Mouse (Mus musculus) forebrain, embryonic 12.5 days (tissue): ENCODE data around the gene Raf1. TPM values are rescaled to one million over a fixed set of nuclear protein-coding genes. Genes with fewer than 3 reads are reported as not detected.
"Not testable (repeated sequence)": the region's sequence is repeated elsewhere in the genome, so short reads cannot be mapped to it uniquely, and the experiment has no call there.

Source experiments
- ATAC-seq: fragments of 200-750 bp; cut with Nextera tagmentation; 2 replicates; pipeline ENCODE4 v1.8.0; 2017; ENCODE audit warnings: moderate TSS enrichment; ENCODE audit not compliant: low FRiP score
- H3K27ac ChIP-seq: fragments of 300-500 bp; sonication (generic); 2 replicates; pipeline ENCODE4 v1.5.1; 2016; ENCODE audit warnings: mild to moderate bottlenecking
- H3K27me3 ChIP-seq: fragments of 300-500 bp; sonication (generic); 2 replicates; pipeline ENCODE4 v1.6.1; 2016; ENCODE audit warnings: mild to moderate bottlenecking
- H3K36me3 ChIP-seq: fragments of 300-500 bp; sonication (generic); replicated peaks from 2 replicates; pipeline ENCODE4 v1.6.1; 2016; ENCODE audit warnings: mild to moderate bottlenecking
- H3K4me1 ChIP-seq: fragments of 300-500 bp; sonication (generic); 2 replicates; pipeline ENCODE4 v1.6.1; 2016
- H3K4me2 ChIP-seq: fragments of 300-500 bp; sonication (generic); 2 replicates; pipeline ENCODE4 v1.6.1; 2016; ENCODE audit warnings: mild to moderate bottlenecking, moderate library complexity
- H3K4me3 ChIP-seq: fragments of 300-500 bp; sonication (generic); replicated peaks from 2 replicates; pipeline ENCODE4 v1.5.1; 2016; ENCODE audit warnings: mild to moderate bottlenecking
- H3K9ac ChIP-seq: fragments of 300-500 bp; sonication (generic); 2 replicates; pipeline ENCODE4 v1.6.1; 2016; ENCODE audit warnings: mild to moderate bottlenecking
- H3K9me3 ChIP-seq: fragments of 300-500 bp; sonication (generic); 2 replicates; pipeline ENCODE4 v1.6.1; 2016
- WGBS: fragments of 180-500 bp; shearing (Covaris S2); methylation state at CpG from one replicate; pipeline ENCODE4 v1.1.7; 2016; 5-methylcytosine and 5-hydroxymethylcytosine counted together
- polyA plus RNA-seq: library from polyadenylated mRNA; unstranded; fragments of >200 nt; fragmentation: Nextera tagmentation; extraction: Ambion mirVana; gene quantifications from 2 replicates; pipeline ENCODE4 v1.2.1, GENCODE M21; 2016

The Raf1 gene
- polyA plus RNA-seq, 1 experiment from 2014 or later = 156 TPM

DNA sequence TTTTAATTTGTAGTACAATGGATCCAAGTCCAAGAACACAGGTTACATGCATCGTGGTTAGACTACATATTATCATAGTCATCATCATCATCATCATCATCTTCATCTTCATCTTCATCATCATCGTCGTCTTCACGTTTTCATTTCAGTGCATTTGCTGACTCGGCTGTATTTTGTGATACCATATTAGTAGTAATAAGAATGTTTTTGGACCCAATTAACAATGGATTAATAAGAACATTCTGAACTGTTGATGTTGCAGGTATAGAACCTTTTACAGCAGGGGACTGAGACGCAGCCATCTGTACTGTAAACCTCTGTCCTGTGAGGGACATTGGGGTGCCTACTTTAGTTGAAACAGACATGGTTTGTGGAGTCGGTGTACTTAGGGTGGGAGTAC is 38.2 kb downstream of the Raf1 start:
- not testable (repeated sequence) for H3K4me1 ChIP-seq, H3K27me3 ChIP-seq, H3K9ac ChIP-seq, H3K4me2 ChIP-seq, H3K4me3 ChIP-seq, ATAC-seq, H3K9me3 ChIP-seq, H3K27ac ChIP-seq
- WGBS = 97% methylated on average over 7 of the region's 7 CpGs
- peaks cover 68% of the 10 kb centered on the region for H3K36me3 ChIP-seq

DNA sequence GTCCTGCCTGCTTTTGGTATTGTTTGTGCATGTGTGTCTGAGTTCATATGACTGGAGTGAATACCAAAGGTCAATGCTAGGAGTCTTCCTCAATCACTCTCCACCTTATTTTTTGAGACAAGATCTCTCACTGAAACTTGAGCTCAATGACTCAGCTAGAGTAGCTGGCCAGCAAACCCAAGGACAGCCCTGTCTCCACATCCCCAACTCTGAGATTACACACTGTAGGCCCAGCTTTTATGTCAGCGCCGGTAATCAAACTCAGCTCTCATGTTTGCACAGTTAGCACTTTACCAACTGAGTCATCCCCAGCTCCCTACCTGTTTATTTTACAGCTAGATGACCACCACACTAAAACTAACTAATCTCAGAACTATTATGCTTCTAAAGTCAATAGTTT is 42.4 kb downstream of the Raf1 start:
- no peak for ATAC-seq
- H3K36me3 ChIP-seq = peaks cover 86% of the 10 kb centered on the region
- WGBS = 94% methylated on average over 2 of the region's 2 CpGs

DNA sequence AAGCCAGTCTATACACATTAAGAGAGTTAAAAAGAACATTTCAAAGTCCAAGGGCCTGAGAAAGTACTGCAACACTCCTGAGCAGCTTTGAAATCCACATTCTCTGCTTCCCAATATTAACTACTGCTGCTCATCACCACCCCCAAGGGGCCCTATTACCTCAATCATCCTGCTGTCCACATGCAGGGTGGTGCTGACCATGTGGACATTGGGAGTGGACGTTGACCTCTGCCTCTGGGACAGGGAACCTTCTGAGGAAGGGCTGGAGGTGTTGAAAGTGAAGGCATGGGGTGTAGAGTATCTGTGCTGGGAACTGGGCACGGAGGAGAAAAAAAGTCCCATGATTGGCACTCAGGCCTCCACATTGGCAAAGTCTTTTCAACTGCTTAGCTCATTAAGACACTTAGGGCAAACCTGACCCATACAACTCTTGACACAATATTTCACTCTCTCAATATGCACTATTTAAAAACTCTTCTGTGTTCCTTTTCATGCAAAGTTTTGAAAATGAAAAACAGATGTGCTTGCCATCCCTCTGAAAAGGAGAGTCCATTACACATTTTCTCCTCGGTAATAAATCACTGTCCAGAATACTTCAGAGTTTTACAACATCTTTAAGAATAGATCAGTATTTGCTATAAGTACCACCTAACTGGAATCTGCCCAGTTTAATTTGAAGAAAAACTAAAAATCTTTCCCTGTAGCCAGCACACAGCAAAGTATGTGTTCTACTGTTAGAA is 45.2 kb downstream of the Raf1 start:
- Histone ChIP-seq H3K9ac (no peak overlapping the region), H3K36me3 (peaks cover 90% of the 10 kb centered on the region), H3K4me2 (no peak overlapping the region), H3K27ac (no peak overlapping the region), H3K4me3 (no peak overlapping the region), H3K4me1 (no peaks in the 10 kb centered on the region), H3K27me3 (no peaks in the 10 kb centered on the region), H3K9me3 (no peaks in the 10 kb centered on the region)
- no peak for ATAC-seq
- WGBS = 86% methylated on average over 3 of the region's 3 CpGs

More for the DNA sequence above, 42.4 kb downstream of the Raf1 start:
- Histone ChIP-seq H3K4me3 (no peak overlapping the region), H3K27ac (no peak overlapping the region), H3K27me3 (no peaks in the 10 kb centered on the region), H3K9ac (no peak overlapping the region), H3K9me3 (no peaks in the 10 kb centered on the region), H3K4me1 (no peaks in the 10 kb centered on the region), H3K4me2 (no peak overlapping the region)

DNA sequence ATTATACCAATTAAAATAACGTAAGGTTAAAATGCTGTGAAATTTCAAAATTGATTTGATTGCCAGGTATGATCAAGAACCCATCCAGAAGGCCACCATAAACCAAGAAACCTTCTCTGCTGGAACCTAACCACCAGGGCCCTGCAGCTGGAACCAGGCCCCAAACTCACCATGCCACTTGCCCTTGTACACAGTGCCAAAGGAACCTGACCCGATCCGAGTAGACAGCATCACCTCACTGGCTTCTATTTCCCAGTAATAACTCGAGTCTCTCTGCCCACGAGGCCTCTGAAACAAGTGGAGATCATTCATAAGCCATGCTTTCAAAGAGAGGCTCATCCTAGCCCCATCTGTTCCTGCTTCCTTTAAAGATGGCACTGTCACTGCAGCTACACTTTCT is 50.3 kb downstream of the Raf1 start:
- Histone ChIP-seq H3K4me1 (no peaks in the 10 kb centered on the region), H3K9ac (no peak overlapping the region), H3K27me3 (no peaks in the 10 kb centered on the region), H3K27ac (no peak overlapping the region), H3K4me3 (no peak overlapping the region), H3K36me3 (peaks cover 93% of the 10 kb centered on the region), H3K4me2 (no peak overlapping the region), H3K9me3 (no peaks in the 10 kb centered on the region)
- ATAC-seq = no peak
- 97% methylated on average over 5 of the region's 5 CpGs for WGBS

DNA sequence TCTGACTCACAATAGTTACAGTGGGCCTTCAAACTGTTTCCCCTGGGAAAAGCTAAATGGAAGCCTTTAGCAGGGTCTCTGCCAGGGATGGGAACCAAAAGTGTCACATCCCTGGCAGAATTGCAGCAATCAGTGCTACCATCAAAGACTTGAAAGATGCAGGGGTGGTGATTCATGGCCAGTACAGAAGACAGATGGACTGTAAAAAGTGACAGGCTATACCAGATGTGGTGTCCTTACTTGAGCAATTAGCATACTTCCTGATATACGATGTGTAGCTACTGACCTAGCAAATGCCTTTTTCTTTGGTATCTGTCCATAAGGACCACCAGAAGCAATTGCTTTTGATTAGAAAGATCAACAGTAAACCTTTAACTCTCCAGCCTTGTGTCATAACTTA is 55.5 kb downstream of the Raf1 start:
- Histone ChIP-seq H3K4me1 (no peaks in the 10 kb centered on the region), H3K27me3 (no peaks in the 10 kb centered on the region), H3K4me3 (no peak overlapping the region), H3K36me3 (peaks cover 99% of the 10 kb centered on the region), H3K9me3 (no peaks in the 10 kb centered on the region), H3K4me2 (no peak overlapping the region), H3K9ac (no peak overlapping the region), H3K27ac (no peak overlapping the region)
- 97% methylated on average over 1 of the region's 1 CpGs for WGBS
- no peak for ATAC-seq

DNA sequence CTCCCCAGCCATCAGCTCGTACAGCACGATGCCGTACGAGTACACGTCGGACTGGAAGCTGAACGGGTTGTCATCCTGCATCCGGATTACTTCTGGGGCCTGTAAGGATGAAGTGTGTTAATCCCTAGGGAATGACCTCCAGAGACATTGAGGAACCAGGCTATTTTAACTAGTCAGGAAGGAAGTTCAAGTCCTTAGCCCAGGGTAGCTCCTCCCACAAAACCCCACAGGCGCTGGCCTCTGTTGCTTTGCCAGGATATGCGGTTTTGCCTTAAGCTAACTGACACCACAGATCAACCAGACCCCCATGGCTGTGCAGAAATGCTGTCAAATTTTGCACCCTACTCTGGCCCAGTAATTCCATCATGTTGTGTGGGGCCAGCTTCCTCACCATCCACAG is 56.6 kb downstream of the Raf1 start:
- H3K9me3 ChIP-seq = no peaks in the 10 kb centered on the region
- H3K9ac ChIP-seq = no peak overlapping the region
- H3K4me2 ChIP-seq = no peak overlapping the region
- 95% methylated on average over 10 of the region's 10 CpGs for WGBS
- no peaks in the 10 kb centered on the region for H3K4me1 ChIP-seq
- no peaks in the 10 kb centered on the region for H3K27me3 ChIP-seq
- H3K36me3 ChIP-seq = peaks cover 99% of the 10 kb centered on the region
- no peak for ATAC-seq
- no peak overlapping the region for H3K27ac ChIP-seq
- H3K4me3 ChIP-seq = no peak overlapping the region

DNA sequence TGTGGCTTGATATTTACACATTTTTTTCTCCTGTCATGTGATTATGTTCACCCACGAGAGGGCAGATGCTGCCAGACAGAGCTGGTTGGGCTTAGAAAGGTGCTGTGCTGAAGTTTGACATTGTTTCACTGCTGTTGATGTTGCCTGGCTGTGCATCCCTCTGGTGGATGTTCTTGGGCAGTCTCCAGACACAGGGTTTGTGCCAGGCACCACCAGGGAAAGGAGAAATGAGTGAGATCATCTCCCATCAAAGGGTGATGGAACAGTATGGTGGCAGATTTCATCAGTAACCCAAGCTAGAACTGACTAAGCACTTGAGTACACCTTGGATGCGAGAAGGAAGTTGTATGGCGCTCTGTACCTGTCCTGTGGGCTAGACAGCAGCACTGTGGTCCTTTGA is 60.5 kb downstream of the Raf1 start:
- Histone ChIP-seq H3K27ac (no peak overlapping the region), H3K9ac (no peak overlapping the region), H3K27me3 (no peaks in the 10 kb centered on the region), H3K4me1 (no peaks in the 10 kb centered on the region), H3K4me2 (no peak overlapping the region), H3K9me3 (no peaks in the 10 kb centered on the region), H3K36me3 (peaks cover 96% of the 10 kb centered on the region), H3K4me3 (no peak overlapping the region)
- ATAC-seq = no peak
- WGBS = 92% methylated on average over 3 of the region's 3 CpGs

DNA sequence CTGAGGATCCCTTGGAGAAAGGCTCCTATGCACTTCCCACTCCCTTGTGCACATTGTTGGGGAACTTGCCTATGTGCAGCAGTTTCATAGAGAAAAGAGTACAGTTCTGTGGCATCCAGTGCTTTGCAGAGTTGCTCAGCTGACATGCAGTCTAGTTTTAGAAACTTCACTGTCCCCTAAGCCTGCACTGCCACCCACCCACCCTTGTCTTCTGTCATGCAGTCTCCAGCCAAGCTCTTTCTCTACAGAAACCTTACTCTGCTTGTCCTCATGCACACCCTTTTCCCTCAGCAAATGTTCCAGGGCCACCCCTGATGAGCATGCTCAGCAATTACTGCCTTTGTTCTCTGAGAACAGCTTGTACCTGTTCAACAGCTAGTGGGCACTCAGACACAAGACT is 62.6 kb downstream of the Raf1 start:
- H3K4me3 ChIP-seq = no peak overlapping the region
- no peaks in the 10 kb centered on the region for H3K9me3 ChIP-seq
- no peaks in the 10 kb centered on the region for H3K27me3 ChIP-seq
- no peak for ATAC-seq
- H3K4me2 ChIP-seq = no peak overlapping the region
- no peak overlapping the region for H3K9ac ChIP-seq
- H3K36me3 ChIP-seq = peaks cover 90% of the 10 kb centered on the region
- no peak overlapping the region for H3K27ac ChIP-seq
- no peaks in the 10 kb centered on the region for H3K4me1 ChIP-seq

DNA sequence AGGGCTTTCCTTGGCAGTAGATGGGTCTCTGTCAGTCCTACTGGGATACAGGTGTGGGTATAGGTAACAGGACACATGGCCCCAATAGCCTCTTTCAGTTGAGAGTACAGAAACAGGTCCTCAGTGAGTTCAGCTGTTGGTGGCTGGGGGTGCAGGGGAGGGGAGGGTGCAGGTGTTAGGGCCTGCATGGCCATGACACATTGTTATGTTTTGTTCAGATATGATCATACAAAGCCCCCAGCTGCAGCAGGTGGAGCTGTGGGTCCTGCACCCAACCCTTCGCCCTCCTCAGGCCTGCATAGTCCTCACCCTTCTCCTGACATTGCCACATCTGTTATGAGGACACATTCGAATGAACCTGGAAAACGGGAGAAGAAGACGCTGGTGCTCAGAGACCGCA is 66.1 kb downstream of the Raf1 start:
- H3K27ac ChIP-seq = no peak overlapping the region
- WGBS = 94% methylated on average over 5 of the region's 5 CpGs
- no peak overlapping the region for H3K4me3 ChIP-seq
- 0 out of 2 replicates have a peak, but pooled peaks cover 5% of the 10 kb centered on the region for H3K4me1 ChIP-seq
- no peaks in the 10 kb centered on the region for H3K27me3 ChIP-seq
- ATAC-seq = no peak
- no peaks in the 10 kb centered on the region for H3K9me3 ChIP-seq
- H3K36me3 ChIP-seq = peaks cover 55% of the 10 kb centered on the region
- H3K9ac ChIP-seq = no peak overlapping the region
- H3K4me2 ChIP-seq = no peak overlapping the region

DNA sequence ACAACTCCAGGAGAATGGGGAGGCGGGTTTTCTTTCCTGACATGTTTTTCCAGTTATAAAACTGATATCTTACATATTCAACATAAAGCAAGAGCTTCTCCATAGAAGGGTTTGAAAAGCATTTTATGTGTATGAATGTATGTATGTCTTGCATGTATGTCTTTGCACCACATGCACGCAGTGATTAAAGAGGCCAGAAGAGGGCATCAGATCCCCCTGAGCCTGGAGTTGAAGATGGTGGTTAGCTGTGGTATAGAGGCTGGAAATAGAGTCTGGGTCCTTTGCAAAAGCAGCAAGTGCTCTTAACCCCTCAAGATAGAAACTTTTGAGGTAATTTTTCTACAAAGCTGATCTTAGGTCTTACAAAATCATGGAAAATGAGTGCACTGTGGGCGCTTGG is 67.3 kb downstream of the Raf1 start:
- Histone ChIP-seq H3K36me3 (peaks cover 43% of the 10 kb centered on the region), H3K4me1 (0 out of 2 replicates have a peak, but pooled peaks cover 5% of the 10 kb centered on the region), H3K4me2 (no peak overlapping the region), H3K27ac (no peak overlapping the region), H3K9me3 (no peaks in the 10 kb centered on the region), H3K27me3 (no peaks in the 10 kb centered on the region), H3K9ac (no peak overlapping the region), H3K4me3 (no peak overlapping the region)
- no peak for ATAC-seq
- WGBS = 65% methylated on average over 3 of the region's 3 CpGs

DNA sequence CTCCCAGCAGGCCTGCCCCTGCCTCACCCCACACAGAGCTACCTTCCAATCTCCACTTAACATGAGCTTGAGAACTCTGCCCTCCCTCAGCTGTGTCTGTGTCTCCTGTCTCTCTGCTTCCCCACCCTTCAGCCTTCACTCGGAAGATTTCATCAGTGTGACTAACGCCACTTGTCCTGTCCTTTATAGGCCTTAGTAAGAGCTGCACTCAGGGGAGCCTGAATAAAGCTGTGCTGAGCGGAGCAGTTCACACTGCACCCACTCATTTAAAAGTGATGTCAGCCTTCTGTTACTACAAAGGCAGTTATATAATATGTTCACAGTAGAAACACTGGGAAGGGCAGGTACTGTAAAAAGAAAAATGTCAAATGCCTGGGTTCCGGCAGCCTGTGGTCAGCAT is 69.0 kb downstream of the Raf1 start:
- H3K4me3 ChIP-seq = no peak overlapping the region
- no peak for ATAC-seq
- H3K9me3 ChIP-seq = no peaks in the 10 kb centered on the region
- no peak overlapping the region for H3K27ac ChIP-seq
- H3K36me3 ChIP-seq = peaks cover 28% of the 10 kb centered on the region
- no peak overlapping the region for H3K4me2 ChIP-seq
- peaks cover 14% of the 10 kb centered on the region for H3K4me1 ChIP-seq
- no peak overlapping the region for H3K9ac ChIP-seq
- WGBS = 75% methylated on average over 4 of the region's 4 CpGs
- H3K27me3 ChIP-seq = no peaks in the 10 kb centered on the region

DNA sequence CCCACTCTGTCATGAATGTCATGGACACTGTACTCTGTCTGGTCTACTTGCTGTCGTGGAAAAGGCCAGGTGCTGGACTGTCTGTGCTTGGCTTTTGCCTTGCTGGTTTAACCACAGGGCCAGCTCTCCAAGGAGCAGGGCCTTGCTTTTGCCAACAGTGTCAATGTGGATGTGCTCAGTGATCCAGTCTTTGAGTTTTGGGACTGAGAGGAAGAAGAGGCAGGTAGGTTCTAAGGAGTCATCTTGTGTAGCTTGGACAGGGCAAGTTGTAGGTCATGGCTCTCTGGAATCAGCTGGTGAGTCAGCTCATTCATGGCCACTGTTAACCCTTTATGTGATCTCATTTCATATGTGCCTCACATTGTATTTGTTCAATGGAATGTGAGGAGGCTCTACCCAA is 70.0 kb downstream of the Raf1 start:
- Histone ChIP-seq H3K4me2 (no peak overlapping the region), H3K27me3 (no peaks in the 10 kb centered on the region), H3K36me3 (peaks cover 19% of the 10 kb centered on the region), H3K4me3 (no peak overlapping the region), H3K9me3 (no peaks in the 10 kb centered on the region), H3K4me1 (peaks cover 17% of the 10 kb centered on the region), H3K27ac (no peak overlapping the region), H3K9ac (no peak overlapping the region)
- ATAC-seq = no peak
- 88% methylated on average over 1 of the region's 1 CpGs for WGBS

DNA sequence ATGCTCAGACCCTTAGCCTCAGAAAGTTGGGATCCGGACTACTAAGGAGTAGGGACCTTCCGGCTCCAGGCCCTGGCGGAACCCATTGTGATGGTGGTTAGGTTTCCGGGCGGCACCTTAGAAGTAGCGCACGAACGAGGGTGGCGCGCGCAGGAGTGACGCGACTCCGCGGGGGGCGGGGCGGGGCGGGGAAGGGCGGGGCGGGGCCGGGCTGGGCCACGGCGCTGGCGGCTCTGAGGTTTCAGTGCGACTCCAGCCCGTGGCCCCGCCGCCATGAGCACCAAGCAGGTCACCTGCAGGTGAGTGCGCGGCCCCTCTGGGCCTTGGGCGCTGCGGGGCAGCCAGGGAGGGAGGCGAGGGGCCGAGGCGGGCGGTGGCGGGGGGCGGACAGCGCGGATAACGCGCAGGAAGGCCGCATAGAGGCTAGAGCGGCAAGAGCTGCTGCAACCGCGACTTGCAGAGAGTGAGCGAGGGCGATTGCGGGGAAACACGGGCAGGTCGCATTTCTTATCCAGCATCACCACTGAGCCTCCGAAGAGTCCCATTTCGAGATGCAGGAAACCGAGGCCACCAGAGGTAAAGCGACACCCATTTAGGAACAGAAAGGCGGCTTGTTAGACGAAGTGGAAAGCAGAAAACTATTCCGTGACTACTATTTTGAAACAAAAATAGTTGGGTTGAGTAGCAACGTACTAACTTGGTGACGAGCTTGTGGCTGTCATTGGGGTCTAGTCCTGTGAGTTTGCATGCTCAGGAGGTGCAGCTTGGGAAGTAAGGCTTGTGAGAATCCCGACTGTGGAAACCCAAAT is 74.5 kb downstream of the Raf1 start, which contains the start of gene Mkrn2:
TSS of gene Mkrn2 (plus strand) at position 188 of the 809 bp plus-strand sequence.
- WGBS = under 1% methylated on average over 53 of the region's 61 CpGs
- Histone ChIP-seq H3K27me3 (no peaks in the 10 kb centered on the region), H3K4me3 (peak within 1 kb of the TSS; percentile 96), H3K36me3 (no peaks in the 10 kb centered on the region), H3K9me3 (no peaks in the 10 kb centered on the region), H3K4me2 (peak within 1 kb of the TSS; percentile 73), H3K4me1 (peaks cover 12% of the 10 kb centered on the region), H3K9ac (peak within 1 kb of the TSS; percentile 91), H3K27ac (peak within 1 kb of the TSS; percentile 70)
- ATAC-seq = peak; percentile 96
